Mouse (Mus musculus) kidney, embryonic 15.5 days (tissue): ENCODE measurements at regions not wholly inside any gene's neighbourhood (a gene's known extent, or its start where the extent isn't known, plus 50 kb on each side); places are given as distances from the start of the nearest gene placed in this dataset.

ENCODE experiments used
- ATAC-seq: fragments of 200-750 bp; cut with Nextera tagmentation; replicated peaks from 2 replicates; pipeline ENCODE4 v1.8.0; 2017; ENCODE audit warnings: moderate TSS enrichment; ENCODE audit not compliant: low FRiP score
- H3K27ac ChIP-seq: fragments of 300-500 bp; sonication (generic); 2 replicates; pipeline ENCODE4 v1.5.1; 2015; ENCODE audit warnings: mild to moderate bottlenecking, inconsistent platforms
- H3K27me3 ChIP-seq: fragments of 300-500 bp; sonication (generic); 2 replicates; pipeline ENCODE4 v1.6.1; 2015; ENCODE audit warnings: inconsistent platforms
- H3K36me3 ChIP-seq: fragments of 300-500 bp; sonication (generic); 2 replicates; pipeline ENCODE4 v1.6.1; 2015; ENCODE audit warnings: inconsistent platforms
- H3K4me1 ChIP-seq: fragments of 300-500 bp; sonication (generic); 2 replicates; pipeline ENCODE4 v1.6.1; 2015; ENCODE audit warnings: inconsistent platforms
- H3K4me2 ChIP-seq: fragments of 300-500 bp; sonication (generic); 2 replicates; pipeline ENCODE4 v1.6.1; 2015; ENCODE audit warnings: moderate library complexity, mild to moderate bottlenecking, inconsistent platforms
- H3K4me3 ChIP-seq: fragments of 300-500 bp; sonication (generic); replicated peaks from 2 replicates; pipeline ENCODE4 v1.5.1; 2015; ENCODE audit warnings: mild to moderate bottlenecking, inconsistent platforms
- H3K9ac ChIP-seq: fragments of 300-500 bp; sonication (generic); 2 replicates; pipeline ENCODE4 v1.6.1; 2015; ENCODE audit warnings: mild to moderate bottlenecking, inconsistent platforms
- H3K9me3 ChIP-seq: fragments of 300-500 bp; sonication (generic); replicated peaks from 2 replicates; pipeline ENCODE4 v1.6.1; 2016; ENCODE audit warnings: inconsistent platforms
- WGBS: fragments of 180-500 bp; shearing (Covaris S2); methylation state at CpG from one replicate; pipeline ENCODE4 v1.1.7; 2015; ENCODE audit warnings: mixed read lengths; 5-methylcytosine and 5-hydroxymethylcytosine counted together

DNA sequence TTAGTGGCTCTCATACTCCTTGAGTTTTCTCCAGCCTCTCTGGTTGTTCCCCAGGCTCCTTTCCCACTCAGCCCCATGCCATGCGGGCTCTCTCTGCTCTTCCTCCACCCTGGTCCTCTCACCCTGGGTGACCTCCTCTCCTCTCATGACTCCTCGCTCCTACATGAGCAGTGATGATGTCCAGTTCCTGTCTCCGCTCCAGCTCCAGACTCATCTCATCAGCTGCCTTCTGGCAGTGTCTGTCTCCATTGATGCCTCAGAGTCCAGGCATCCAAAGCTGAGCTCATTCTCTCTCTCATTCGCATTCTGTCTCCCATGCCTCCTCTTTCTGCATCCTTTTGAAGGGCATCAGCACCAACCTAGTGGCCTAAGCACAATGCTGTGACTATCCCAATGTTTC lies 94.8 kb upstream of the Teddm2 start:
- Histone ChIP-seq H3K4me2 (no peak overlapping the region), H3K4me3 (no peak overlapping the region), H3K9me3 (no peaks in the 10 kb centered on the region; the same call in 1 of the 2 replicates), H3K27me3 (no peaks in the 10 kb centered on the region), H3K9ac (no peak overlapping the region), H3K4me1 (0 out of 2 replicates have a peak, but pooled peaks cover 4% of the 10 kb centered on the region), H3K36me3 (no peaks in the 10 kb centered on the region), H3K27ac (no peak overlapping the region)
- no peak for ATAC-seq
- 96% methylated on average over 4 of the region's 4 CpGs for WGBS

DNA sequence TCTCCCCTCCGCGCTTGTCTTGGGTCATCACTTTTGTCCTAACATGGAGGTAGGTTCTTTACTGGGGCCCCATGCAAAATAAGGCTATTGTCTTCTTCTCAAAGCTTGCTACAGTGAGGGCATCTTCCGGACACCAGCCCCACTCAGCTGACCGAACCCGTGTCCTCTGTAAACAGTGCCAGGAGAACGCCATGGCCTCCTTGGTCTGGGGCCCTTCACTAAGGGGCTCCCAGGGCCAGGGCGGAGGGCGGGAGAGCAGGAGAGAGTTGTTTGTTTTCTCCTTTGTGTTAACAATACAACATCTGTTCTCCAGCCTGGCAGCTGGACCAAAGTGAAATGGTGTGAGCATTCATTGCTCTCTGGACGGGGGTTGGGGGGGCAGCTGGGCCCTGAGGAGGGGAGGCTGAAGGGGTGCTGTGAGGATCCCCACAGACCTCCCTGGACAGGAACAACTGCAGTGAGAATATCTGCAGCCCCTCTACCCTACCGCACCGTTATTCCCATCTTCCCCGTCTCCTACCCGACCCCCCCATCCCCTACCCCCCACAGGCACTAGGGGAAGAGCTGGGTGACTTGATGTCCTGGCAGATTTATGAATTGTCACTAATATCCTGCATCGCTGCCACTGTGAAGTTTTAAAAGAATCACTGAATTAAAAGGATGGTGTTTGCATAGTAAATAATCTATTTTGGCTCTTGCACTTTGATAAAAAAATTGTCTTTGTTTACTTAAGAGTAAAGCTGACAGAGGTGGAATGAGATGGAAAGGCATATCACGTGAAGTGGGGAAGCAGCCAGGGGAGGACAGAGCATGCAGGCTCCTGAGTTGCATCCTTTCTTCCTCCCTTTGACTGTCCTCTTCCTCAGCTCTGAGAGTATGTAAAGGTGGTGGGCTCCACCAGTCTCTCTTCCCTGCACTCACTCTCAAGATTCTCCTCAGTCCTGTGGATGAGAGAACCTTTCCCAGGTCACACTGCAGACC lies 97.5 kb upstream of the Teddm2 start:
- Histone ChIP-seq H3K4me2 (no peak overlapping the region), H3K27me3 (no peaks in the 10 kb centered on the region), H3K27ac (no peak overlapping the region), H3K36me3 (no peaks in the 10 kb centered on the region), H3K9me3 (no peaks in the 10 kb centered on the region; the same call in 1 of the 2 replicates), H3K9ac (no peak overlapping the region), H3K4me1 (0 out of 2 replicates have a peak, but pooled peaks cover 4% of the 10 kb centered on the region), H3K4me3 (no peak overlapping the region)
- 51% methylated on average over 15 of the region's 15 CpGs for WGBS
- no peak for ATAC-seq

DNA sequence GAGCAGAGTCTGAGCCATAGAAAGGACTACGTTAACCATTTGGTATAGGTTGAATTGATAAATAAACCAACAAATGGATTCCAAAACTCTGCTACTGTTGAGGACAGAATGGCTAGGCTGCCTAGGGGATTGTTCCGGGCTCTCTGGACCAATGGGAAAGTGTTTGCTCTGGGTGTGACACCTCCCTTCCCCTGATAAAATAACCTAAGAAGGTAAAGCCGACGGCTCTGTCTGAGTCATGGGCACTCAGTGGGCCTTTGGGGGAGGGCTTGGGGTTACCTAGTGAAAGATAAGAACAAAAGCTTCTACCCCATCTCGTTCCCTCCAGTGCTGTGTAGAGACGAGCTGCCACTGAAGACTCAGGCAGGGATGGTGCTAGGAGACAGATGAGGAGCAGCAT lies 99.7 kb upstream of the Teddm2 start:
- no peaks in the 10 kb centered on the region for H3K36me3 ChIP-seq
- H3K9ac ChIP-seq, result no peak overlapping the region
- WGBS, result 79% methylated on average over 6 of the region's 6 CpGs
- H3K4me3 ChIP-seq, result no peak overlapping the region
- H3K27me3 ChIP-seq, result no peaks in the 10 kb centered on the region
- H3K4me1 ChIP-seq, result 0 out of 2 replicates have a peak, but pooled peaks cover 4% of the 10 kb centered on the region
- no peak overlapping the region for H3K4me2 ChIP-seq
- ATAC-seq, result no peak
- H3K9me3 ChIP-seq, result no peaks in the 10 kb centered on the region
- no peak overlapping the region for H3K27ac ChIP-seq

DNA sequence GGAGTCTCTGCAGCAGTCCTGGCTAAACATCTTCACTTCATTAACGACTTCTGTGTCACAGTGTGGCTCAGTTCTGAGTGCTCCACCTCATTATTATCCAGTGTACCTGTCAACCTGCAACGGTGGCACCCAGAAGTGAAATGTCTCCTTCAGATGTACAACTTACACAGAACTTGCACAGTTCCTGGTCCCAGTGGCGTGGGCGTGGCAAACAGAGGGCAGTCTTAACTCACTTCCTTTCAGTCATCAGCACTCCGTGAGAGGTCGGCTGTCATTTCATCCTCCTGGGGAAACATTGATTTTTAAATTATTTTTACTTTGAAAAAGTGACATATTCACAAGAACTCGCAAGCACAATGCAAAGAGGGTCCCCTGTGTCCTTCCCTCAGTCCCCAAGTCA lies 103.6 kb upstream of the Teddm2 start:
- WGBS, result 78% methylated on average over 7 of the region's 7 CpGs
- no peaks in the 10 kb centered on the region for H3K4me1 ChIP-seq
- no peaks in the 10 kb centered on the region for H3K9me3 ChIP-seq
- H3K36me3 ChIP-seq, result no peaks in the 10 kb centered on the region
- no peak overlapping the region for H3K27ac ChIP-seq
- no peak overlapping the region for H3K9ac ChIP-seq
- no peaks in the 10 kb centered on the region for H3K27me3 ChIP-seq
- no peak for ATAC-seq
- H3K4me2 ChIP-seq, result no peak overlapping the region
- no peak overlapping the region for H3K4me3 ChIP-seq

DNA sequence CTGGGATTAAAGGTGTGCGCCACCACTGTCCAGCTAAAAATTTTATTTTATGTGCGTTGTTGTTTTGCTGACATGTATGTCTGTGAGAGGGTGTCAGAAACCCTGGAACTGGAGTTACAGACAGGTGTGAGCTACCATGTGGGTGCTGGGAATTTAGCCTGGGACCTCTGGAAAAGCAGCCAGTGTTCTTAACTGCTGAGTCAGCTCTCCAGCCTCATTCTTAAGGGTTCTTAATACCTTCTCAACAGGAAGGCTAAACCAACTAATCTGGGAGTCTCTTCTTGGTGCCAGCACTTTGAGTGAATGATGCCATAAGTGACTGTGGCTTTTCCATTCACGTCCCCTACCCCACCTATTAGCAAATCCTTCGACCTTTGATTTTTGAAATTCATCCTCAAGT lies 104.6 kb upstream of the Teddm2 start:
- H3K36me3 ChIP-seq, result no peaks in the 10 kb centered on the region
- 93% methylated on average over 4 of the region's 4 CpGs for WGBS

GRCm38 (mm10) chr1:154006055-154006454 lies 106.0 kb upstream of the Teddm2 start:
- Histone ChIP-seq H3K27me3 (no peaks in the 10 kb centered on the region), H3K4me3 (no peak overlapping the region), H3K9me3 (no peaks in the 10 kb centered on the region), H3K9ac (no peak overlapping the region), H3K4me2 (no peak overlapping the region), H3K4me1 (no peaks in the 10 kb centered on the region), H3K36me3 (no peaks in the 10 kb centered on the region), H3K27ac (no peak overlapping the region)
- WGBS, result 92% methylated on average over 13 of the region's 13 CpGs
- ATAC-seq, result no peak

More for the DNA sequence above, 104.6 kb upstream of the Teddm2 start:
- no peaks in the 10 kb centered on the region for H3K27me3 ChIP-seq
- no peaks in the 10 kb centered on the region for H3K4me1 ChIP-seq
- no peaks in the 10 kb centered on the region for H3K9me3 ChIP-seq
- no peak for ATAC-seq
- no peak overlapping the region for H3K9ac ChIP-seq
- H3K4me2 ChIP-seq, result no peak overlapping the region
- no peak overlapping the region for H3K27ac ChIP-seq
- no peak overlapping the region for H3K4me3 ChIP-seq

DNA sequence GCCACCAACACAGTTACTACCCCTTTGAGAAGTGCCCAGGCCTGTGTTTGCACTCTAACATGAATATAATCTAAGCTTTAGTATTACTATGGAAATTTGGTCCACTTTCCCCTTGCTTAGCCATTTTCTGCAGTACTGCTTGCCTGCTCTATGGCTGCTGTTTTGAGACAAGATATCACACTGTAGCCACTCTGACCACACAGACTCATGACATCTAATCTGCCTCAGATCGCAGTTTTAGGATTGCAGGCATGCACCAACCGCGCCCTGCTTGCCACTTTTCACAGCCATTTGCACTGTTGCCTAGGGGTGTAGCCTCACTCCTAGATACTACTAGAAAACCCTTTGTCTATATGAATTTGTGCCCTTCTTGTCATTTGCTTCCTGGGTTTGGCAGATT lies 107.4 kb upstream of the Teddm2 start:
- Histone ChIP-seq H3K9ac (no peak overlapping the region), H3K4me3 (no peak overlapping the region), H3K27me3 (no peaks in the 10 kb centered on the region), H3K4me1 (no peaks in the 10 kb centered on the region), H3K9me3 (no peaks in the 10 kb centered on the region), H3K36me3 (no peaks in the 10 kb centered on the region), H3K27ac (no peak overlapping the region), H3K4me2 (no peak overlapping the region)
- no peak for ATAC-seq
- WGBS, result 92% methylated on average over 3 of the region's 3 CpGs

GRCm38 (mm10) chr1:154008593-154009310 lies 108.7 kb upstream of the Teddm2 start:
- Histone ChIP-seq H3K36me3 (no peaks in the 10 kb centered on the region), H3K9me3 (no peaks in the 10 kb centered on the region), H3K27me3 (no peaks in the 10 kb centered on the region), H3K4me1 (no peaks in the 10 kb centered on the region), H3K4me2 (no peak overlapping the region), H3K4me3 (no peak overlapping the region), H3K9ac (no peak overlapping the region), H3K27ac (no peak overlapping the region)
- WGBS, result 89% methylated on average over 11 of the region's 11 CpGs
- ATAC-seq, result no peak

- no peaks in the 10 kb centered on the region for H3K9me3 ChIP-seq
- 82% methylated on average over 4 of the region's 4 CpGs for WGBS
- no peaks in the 10 kb centered on the region for H3K27me3 ChIP-seq
- H3K9ac ChIP-seq, result no peak overlapping the region
- H3K4me3 ChIP-seq, result no peak overlapping the region
- ATAC-seq, result no peak
- H3K36me3 ChIP-seq, result no peaks in the 10 kb centered on the region
- H3K27ac ChIP-seq, result no peak overlapping the region
- no peak overlapping the region for H3K4me2 ChIP-seq
- H3K4me1 ChIP-seq, result no peaks in the 10 kb centered on the region
Measured at GRCm38 (mm10) chr1:154010681-154011080, 110.7 kb upstream of the Teddm2 start.

DNA sequence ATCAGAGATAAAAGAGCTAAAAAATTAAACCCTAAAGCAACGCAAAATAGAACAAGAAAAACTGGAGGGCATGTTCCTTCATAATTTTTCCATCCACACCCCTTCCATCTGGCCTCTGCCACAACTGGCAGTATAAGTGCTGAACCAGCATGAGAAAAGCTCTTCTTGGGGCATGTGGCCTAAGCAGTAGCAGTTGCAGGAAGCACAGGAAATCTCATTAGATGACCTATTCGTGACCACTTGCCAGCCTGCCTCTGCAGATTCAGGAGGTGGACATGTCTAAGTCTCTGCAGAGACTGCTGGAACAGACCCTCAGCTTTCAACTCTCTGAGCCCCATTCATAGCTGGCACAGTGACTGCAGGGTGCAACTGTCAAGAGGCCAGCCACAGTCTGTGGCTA lies 116.5 kb upstream of the Teddm2 start:
- H3K4me1 ChIP-seq, result no peaks in the 10 kb centered on the region
- H3K36me3 ChIP-seq, result no peaks in the 10 kb centered on the region
- H3K27me3 ChIP-seq, result no peaks in the 10 kb centered on the region
- no peak overlapping the region for H3K9ac ChIP-seq
- 62% methylated on average over 2 of the region's 2 CpGs for WGBS
- H3K4me3 ChIP-seq, result no peak overlapping the region
- H3K27ac ChIP-seq, result no peak overlapping the region
- ATAC-seq, result no peak
- H3K4me2 ChIP-seq, result no peak overlapping the region
- no peaks in the 10 kb centered on the region for H3K9me3 ChIP-seq

DNA sequence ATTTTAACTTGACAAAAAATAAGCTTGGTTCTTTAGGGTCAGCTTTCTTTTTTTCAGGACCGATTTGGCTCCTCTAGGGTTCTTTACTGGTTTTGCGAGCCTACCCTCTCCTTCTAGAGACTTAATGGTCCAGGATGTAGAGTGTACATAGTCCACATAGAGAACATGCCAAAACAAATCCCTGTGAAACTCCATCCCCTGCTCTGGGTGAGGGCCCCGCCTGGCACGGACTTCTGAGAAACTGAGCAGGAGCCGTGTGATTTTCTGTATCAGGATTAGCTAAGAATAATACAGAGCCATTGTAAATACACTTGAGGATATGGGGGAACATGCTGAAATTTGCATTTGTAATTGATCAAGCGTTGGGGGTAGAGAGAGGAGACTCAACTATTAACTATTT lies 118.2 kb upstream of the Teddm2 start:
- Histone ChIP-seq H3K9me3 (no peaks in the 10 kb centered on the region), H3K36me3 (no peaks in the 10 kb centered on the region), H3K9ac (no peak overlapping the region), H3K4me3 (no peak overlapping the region), H3K4me2 (no peak overlapping the region), H3K27me3 (no peaks in the 10 kb centered on the region), H3K27ac (no peak overlapping the region), H3K4me1 (no peaks in the 10 kb centered on the region)
- WGBS, result 86% methylated on average over 6 of the region's 6 CpGs
- ATAC-seq, result no peak

GRCm38 (mm10) chr1:154024301-154024700 lies 124.3 kb upstream of the Teddm2 start:
- H3K4me3 ChIP-seq, result no peak overlapping the region
- H3K4me2 ChIP-seq, result no peak overlapping the region
- no peak overlapping the region for H3K27ac ChIP-seq
- no peaks in the 10 kb centered on the region for H3K36me3 ChIP-seq
- H3K4me1 ChIP-seq, result no peaks in the 10 kb centered on the region
- H3K9ac ChIP-seq, result no peak overlapping the region
- H3K27me3 ChIP-seq, result no peaks in the 10 kb centered on the region
- H3K9me3 ChIP-seq, result no peaks in the 10 kb centered on the region
- 81% methylated on average over 3 of the region's 3 CpGs for WGBS
- no peak for ATAC-seq
